Mouse (Mus musculus): Measurements from ENCODE around the gene C3. TPM values are rescaled to one million over a fixed set of nuclear protein-coding genes. Genes with fewer than 3 reads are reported as not detected.
A peak's percentile ranks its signal among the peaks of the same experiment; 100 is the strongest.

Gene C3
- polyA plus RNA-seq, 1 experiment from 2014 or later = 0.82 TPM

- Histone ChIP-seq H3K4me3 (ENCODE audit: low read depth, low read length) (no peak overlapping the region), H3K9me3 (ENCODE audit: control insufficient read depth, low read length) (no peaks in the 10 kb centered on the region), H3K27ac (ENCODE audit: low read depth, low read length) (no peak overlapping the region), H3K9ac (replicated peaks; ENCODE audit: low read depth, low read length) (no peak overlapping the region), H3K36me3 (ENCODE audit: control insufficient read depth, insufficient read depth, low read length) (no peaks in the 10 kb centered on the region), H3K4me2 (ENCODE audit: low read depth, low read length) (no peak overlapping the region), H3K27me3 (ENCODE audit: control insufficient read depth, insufficient read depth, low read length) (no peaks in the 10 kb centered on the region), H3K4me1 (ENCODE audit: control insufficient read depth, insufficient read depth, low read length) (no peaks in the 10 kb centered on the region)
- ATAC-seq (ENCODE audit: low read depth) = no peak
- 80% methylated on average over 12 of the region's 12 CpGs for WGBS
These were observed 9.5 kb downstream of the C3 start for GRCm38 (mm10) chr17:57218335-57218900.

- peak; percentile 87 for ATAC-seq (ENCODE audit: low read depth)
- Histone ChIP-seq H3K4me1 (ENCODE audit: control insufficient read depth, insufficient read depth, low read length) (no peaks in the 10 kb centered on the region), H3K9me3 (ENCODE audit: control insufficient read depth, low read length) (no peaks in the 10 kb centered on the region), H3K4me2 (ENCODE audit: low read depth, low read length) (0 out of 2 replicates have a peak overlapping the region, but pooled peaks have one; percentile 21), H3K36me3 (ENCODE audit: control insufficient read depth, insufficient read depth, low read length) (no peaks in the 10 kb centered on the region), H3K4me3 (ENCODE audit: low read depth, low read length) (no peak overlapping the region), H3K9ac (replicated peaks; ENCODE audit: low read depth, low read length) (0 out of 2 replicates have a peak overlapping the region, but pooled peaks have one; percentile 8), H3K27me3 (ENCODE audit: control insufficient read depth, insufficient read depth, low read length) (no peaks in the 10 kb centered on the region), H3K27ac (ENCODE audit: low read depth, low read length) (no peak overlapping the region)
- 52% methylated on average over 13 of the region's 13 CpGs for WGBS
These were observed 13.1 kb downstream of the C3 start for GRCm38 (mm10) chr17:57214676-57215387.

- H3K36me3 ChIP-seq (ENCODE audit: control insufficient read depth, insufficient read depth, low read length) = no peaks in the 10 kb centered on the region
- H3K9ac ChIP-seq (replicated peaks; ENCODE audit: low read depth, low read length) = no peak overlapping the region
- ATAC-seq (ENCODE audit: low read depth) = no peak
- no peaks in the 10 kb centered on the region for H3K27me3 ChIP-seq (ENCODE audit: control insufficient read depth, insufficient read depth, low read length)
- no peak overlapping the region for H3K27ac ChIP-seq (ENCODE audit: low read depth, low read length)
- no peaks in the 10 kb centered on the region for H3K9me3 ChIP-seq (ENCODE audit: control insufficient read depth, low read length)
- no peak overlapping the region for H3K4me2 ChIP-seq (ENCODE audit: low read depth, low read length)
- no peaks in the 10 kb centered on the region for H3K4me1 ChIP-seq (ENCODE audit: control insufficient read depth, insufficient read depth, low read length)
- WGBS = 76% methylated on average over 9 of the region's 9 CpGs
- H3K4me3 ChIP-seq (ENCODE audit: low read depth, low read length) = no peak overlapping the region
These were observed 16.4 kb downstream of the C3 start for GRCm38 (mm10) chr17:57211501-57211900.

- H3K27me3 ChIP-seq (ENCODE audit: control insufficient read depth, insufficient read depth, low read length) = no peaks in the 10 kb centered on the region
- no peaks in the 10 kb centered on the region for H3K9me3 ChIP-seq (ENCODE audit: control insufficient read depth, low read length)
- 76% methylated on average over 4 of the region's 4 CpGs for WGBS
- H3K36me3 ChIP-seq (ENCODE audit: control insufficient read depth, insufficient read depth, low read length) = no peaks in the 10 kb centered on the region
- H3K9ac ChIP-seq (replicated peaks; ENCODE audit: low read depth, low read length) = no peak overlapping the region
- no peak for ATAC-seq (ENCODE audit: low read depth)
- H3K27ac ChIP-seq (ENCODE audit: low read depth, low read length) = no peak overlapping the region
- H3K4me1 ChIP-seq (ENCODE audit: control insufficient read depth, insufficient read depth, low read length) = no peaks in the 10 kb centered on the region
- no peak overlapping the region for H3K4me2 ChIP-seq (ENCODE audit: low read depth, low read length)
- H3K4me3 ChIP-seq (ENCODE audit: low read depth, low read length) = no peak overlapping the region
These were observed 18.6 kb downstream of the C3 start for GRCm38 (mm10) chr17:57209330-57209729.

- Histone ChIP-seq H3K27ac (ENCODE audit: low read depth, low read length) (no peak overlapping the region), H3K9ac (replicated peaks; ENCODE audit: low read depth, low read length) (no peak overlapping the region), H3K36me3 (ENCODE audit: control insufficient read depth, insufficient read depth, low read length) (no peaks in the 10 kb centered on the region), H3K27me3 (ENCODE audit: control insufficient read depth, insufficient read depth, low read length) (no peaks in the 10 kb centered on the region), H3K4me2 (ENCODE audit: low read depth, low read length) (no peak overlapping the region), H3K4me3 (ENCODE audit: low read depth, low read length) (no peak overlapping the region), H3K9me3 (ENCODE audit: control insufficient read depth, low read length) (no peaks in the 10 kb centered on the region), H3K4me1 (ENCODE audit: control insufficient read depth, insufficient read depth, low read length) (no peaks in the 10 kb centered on the region)
- ATAC-seq (ENCODE audit: low read depth) = no peak
- 90% methylated on average over 3 of the region's 3 CpGs for WGBS
These were observed 20.0 kb downstream of the C3 start for GRCm38 (mm10) chr17:57207938-57208337.

- WGBS = 86% methylated on average over 10 of the region's 10 CpGs
- no peaks in the 10 kb centered on the region for H3K27me3 ChIP-seq (ENCODE audit: control insufficient read depth, insufficient read depth, low read length)
- no peak overlapping the region for H3K27ac ChIP-seq (ENCODE audit: low read depth, low read length)
- no peaks in the 10 kb centered on the region for H3K36me3 ChIP-seq (ENCODE audit: control insufficient read depth, insufficient read depth, low read length)
- ATAC-seq (ENCODE audit: low read depth) = no peak
- H3K9ac ChIP-seq (replicated peaks; ENCODE audit: low read depth, low read length) = no peak overlapping the region
- H3K4me2 ChIP-seq (ENCODE audit: low read depth, low read length) = no peak overlapping the region
- no peaks in the 10 kb centered on the region for H3K4me1 ChIP-seq (ENCODE audit: control insufficient read depth, insufficient read depth, low read length)
- H3K9me3 ChIP-seq (ENCODE audit: control insufficient read depth, low read length) = no peaks in the 10 kb centered on the region
- H3K4me3 ChIP-seq (ENCODE audit: low read depth, low read length) = no peak overlapping the region
These were observed 25.9 kb downstream of the C3 start for GRCm38 (mm10) chr17:57201841-57202724.

GRCm38 (mm10) chr17:57198252-57198651 is 29.7 kb downstream of the C3 start:
- no peaks in the 10 kb centered on the region for H3K4me1 ChIP-seq (ENCODE audit: control insufficient read depth, insufficient read depth, low read length)
- no peak overlapping the region for H3K4me2 ChIP-seq (ENCODE audit: low read depth, low read length)
- H3K36me3 ChIP-seq (ENCODE audit: control insufficient read depth, insufficient read depth, low read length) = no peaks in the 10 kb centered on the region
- H3K9me3 ChIP-seq (ENCODE audit: control insufficient read depth, low read length) = no peaks in the 10 kb centered on the region
- H3K9ac ChIP-seq (replicated peaks; ENCODE audit: low read depth, low read length) = no peak overlapping the region
- no peak overlapping the region for H3K4me3 ChIP-seq (ENCODE audit: low read depth, low read length)
- 83% methylated on average over 3 of the region's 3 CpGs for WGBS
- ATAC-seq (ENCODE audit: low read depth) = no peak
- no peaks in the 10 kb centered on the region for H3K27me3 ChIP-seq (ENCODE audit: control insufficient read depth, insufficient read depth, low read length)
- H3K27ac ChIP-seq (ENCODE audit: low read depth, low read length) = no peak overlapping the region

- Histone ChIP-seq H3K4me3 (ENCODE audit: low read depth, low read length) (no peak overlapping the region), H3K36me3 (ENCODE audit: control insufficient read depth, insufficient read depth, low read length) (no peaks in the 10 kb centered on the region), H3K9ac (replicated peaks; ENCODE audit: low read depth, low read length) (no peak overlapping the region), H3K4me2 (ENCODE audit: low read depth, low read length) (no peak overlapping the region), H3K9me3 (ENCODE audit: control insufficient read depth, low read length) (no peaks in the 10 kb centered on the region), H3K27me3 (ENCODE audit: control insufficient read depth, insufficient read depth, low read length) (no peaks in the 10 kb centered on the region), H3K27ac (ENCODE audit: low read depth, low read length) (no peak overlapping the region), H3K4me1 (ENCODE audit: control insufficient read depth, insufficient read depth, low read length) (no peaks in the 10 kb centered on the region)
- no peak for ATAC-seq (ENCODE audit: low read depth)
- 83% methylated on average over 8 of the region's 8 CpGs for WGBS
These were observed 32.5 kb downstream of the C3 start for GRCm38 (mm10) chr17:57195326-57196010.
